Mouse (Mus musculus) neural tube, embryonic 13.5 days (tissue): ENCODE results near the gene Gas7. TPM values are rescaled to one million over a fixed set of nuclear protein-coding genes. Genes with fewer than 3 reads are reported as not detected.

Experiments
- ATAC-seq: fragments of 200-750 bp; cut with Nextera tagmentation; 2 replicates; pipeline ENCODE4 v1.8.0; 2017; ENCODE audit warnings: low read depth, mild to moderate bottlenecking, moderate TSS enrichment, moderate library complexity
- H3K27ac ChIP-seq: fragments of 300-500 bp; sonication (generic); replicated peaks from 2 replicates; pipeline ENCODE4 v1.5.1; 2015; ENCODE audit warnings: moderate library complexity, mild to moderate bottlenecking, inconsistent platforms
- H3K27me3 ChIP-seq: fragments of 300-500 bp; sonication (generic); 2 replicates; pipeline ENCODE4 v1.6.1; 2015; ENCODE audit warnings: mild to moderate bottlenecking, inconsistent platforms
- H3K36me3 ChIP-seq: fragments of 300-500 bp; sonication (generic); 2 replicates; pipeline ENCODE4 v1.6.1; 2015; ENCODE audit warnings: mild to moderate bottlenecking, inconsistent platforms
- H3K4me1 ChIP-seq: fragments of 300-500 bp; sonication (generic); replicated peaks from 2 replicates; pipeline ENCODE4 v1.6.1; 2015; ENCODE audit warnings: inconsistent platforms
- H3K4me2 ChIP-seq: fragments of 300-500 bp; sonication (generic); 2 replicates; pipeline ENCODE4 v1.6.1; 2015; ENCODE audit warnings: inconsistent platforms, mild to moderate bottlenecking, moderate library complexity
- H3K4me3 ChIP-seq: fragments of 300-500 bp; sonication (generic); 2 replicates; pipeline ENCODE4 v1.5.1; 2015; ENCODE audit warnings: mild to moderate bottlenecking, inconsistent platforms
- H3K9ac ChIP-seq: fragments of 300-500 bp; sonication (generic); 2 replicates; pipeline ENCODE4 v1.6.1; 2015; ENCODE audit warnings: moderate library complexity, mild to moderate bottlenecking, inconsistent platforms
- H3K9me3 ChIP-seq: fragments of 300-500 bp; sonication (generic); 2 replicates; pipeline ENCODE4 v1.6.1; 2016; ENCODE audit warnings: inconsistent platforms
- whole genome bisulfite sequencing: fragments of 180-500 bp; shearing (Covaris S2); methylation state at CpG from one replicate; pipeline ENCODE4 v1.1.7; 2015; 5-methylcytosine and 5-hydroxymethylcytosine counted together
- polyA plus RNA-seq: library from polyadenylated mRNA; unstranded; fragments of >200 nt; fragmentation: Nextera tagmentation; extraction: Ambion mirVana; gene quantifications from 2 replicates; pipeline ENCODE4 v1.2.1, GENCODE M21; 2015

Gene Gas7
- polyA plus RNA-seq, 1 experiment from 2014 or later, result 12.8 TPM

- no peaks in the 10 kb centered on the region for H3K27me3 ChIP-seq
- no peaks in the 10 kb centered on the region for H3K36me3 ChIP-seq
- ATAC-seq, result no peak
- no peak overlapping the region for H3K27ac ChIP-seq
- H3K4me1 ChIP-seq, result peaks cover 7% of the 10 kb centered on the region
- H3K4me2 ChIP-seq, result no peak overlapping the region
- H3K4me3 ChIP-seq, result no peak overlapping the region
- 23% methylated on average over 3 of the region's 3 CpGs for WGBS
- H3K9me3 ChIP-seq, result no peaks in the 10 kb centered on the region
- H3K9ac ChIP-seq, result no peak overlapping the region
Observed at GRCm38 (mm10) chr11:67523806-67524205, 68.6 kb downstream of the Gas7 start.

DNA sequence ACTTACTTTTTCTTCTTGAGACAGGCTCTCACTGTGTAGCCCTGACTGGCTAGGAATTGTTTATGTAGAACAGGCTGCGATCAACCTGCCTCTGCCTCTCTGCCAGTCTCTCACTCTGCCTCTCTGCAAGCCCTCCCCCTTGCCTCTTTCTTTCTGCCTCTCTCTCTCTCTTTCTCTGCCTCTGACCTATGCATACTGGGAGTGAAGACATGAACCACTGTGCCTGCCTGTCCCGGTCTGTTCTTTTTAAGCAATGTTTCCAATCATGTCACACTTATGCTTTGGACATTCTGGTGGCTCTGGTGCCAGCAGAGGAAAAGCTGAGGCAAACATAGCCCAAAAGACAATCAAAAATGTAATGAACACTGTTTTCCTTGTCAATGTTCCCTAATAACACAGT is 69.5 kb downstream of the Gas7 start:
- no peaks in the 10 kb centered on the region for H3K27me3 ChIP-seq
- ATAC-seq, result no peak
- no peak overlapping the region for H3K27ac ChIP-seq
- H3K4me1 ChIP-seq, result peaks cover 7% of the 10 kb centered on the region
- no peak overlapping the region for H3K4me2 ChIP-seq
- H3K9ac ChIP-seq, result no peak overlapping the region
- H3K4me3 ChIP-seq, result no peak overlapping the region
- WGBS, result 68% methylated on average over 2 of the region's 2 CpGs
- no peaks in the 10 kb centered on the region for H3K9me3 ChIP-seq
- no peaks in the 10 kb centered on the region for H3K36me3 ChIP-seq

- Histone ChIP-seq H3K27me3 (no peaks in the 10 kb centered on the region), H3K4me2 (no peak overlapping the region), H3K27ac (no peak overlapping the region), H3K9ac (no peak overlapping the region), H3K4me1 (peaks cover 7% of the 10 kb centered on the region), H3K36me3 (no peaks in the 10 kb centered on the region), H3K4me3 (no peak overlapping the region), H3K9me3 (no peaks in the 10 kb centered on the region)
- WGBS, result 78% methylated on average over 3 of the region's 3 CpGs
- no peak for ATAC-seq
Observed at GRCm38 (mm10) chr11:67525841-67526240, 70.6 kb downstream of the Gas7 start.

- Histone ChIP-seq H3K4me3 (no peak overlapping the region), H3K9ac (no peak overlapping the region), H3K9me3 (no peaks in the 10 kb centered on the region), H3K27ac (no peak overlapping the region), H3K36me3 (no peaks in the 10 kb centered on the region), H3K4me2 (no peak overlapping the region), H3K27me3 (no peaks in the 10 kb centered on the region), H3K4me1 (peaks cover 7% of the 10 kb centered on the region)
- ATAC-seq, result no peak
- 76% methylated on average over 12 of the region's 12 CpGs for WGBS
Observed at GRCm38 (mm10) chr11:67526621-67527545, 71.6 kb downstream of the Gas7 start.

GRCm38 (mm10) chr11:67531286-67531685 is 76.0 kb downstream of the Gas7 start:
- Histone ChIP-seq H3K9ac (no peak overlapping the region), H3K4me1 (no peaks in the 10 kb centered on the region; the same call in 1 of the 2 replicates), H3K36me3 (no peaks in the 10 kb centered on the region), H3K4me3 (no peak overlapping the region), H3K27ac (no peak overlapping the region), H3K4me2 (no peak overlapping the region), H3K9me3 (no peaks in the 10 kb centered on the region), H3K27me3 (no peaks in the 10 kb centered on the region)
- ATAC-seq, result no peak
- WGBS, result 84% methylated on average over 2 of the region's 2 CpGs

DNA sequence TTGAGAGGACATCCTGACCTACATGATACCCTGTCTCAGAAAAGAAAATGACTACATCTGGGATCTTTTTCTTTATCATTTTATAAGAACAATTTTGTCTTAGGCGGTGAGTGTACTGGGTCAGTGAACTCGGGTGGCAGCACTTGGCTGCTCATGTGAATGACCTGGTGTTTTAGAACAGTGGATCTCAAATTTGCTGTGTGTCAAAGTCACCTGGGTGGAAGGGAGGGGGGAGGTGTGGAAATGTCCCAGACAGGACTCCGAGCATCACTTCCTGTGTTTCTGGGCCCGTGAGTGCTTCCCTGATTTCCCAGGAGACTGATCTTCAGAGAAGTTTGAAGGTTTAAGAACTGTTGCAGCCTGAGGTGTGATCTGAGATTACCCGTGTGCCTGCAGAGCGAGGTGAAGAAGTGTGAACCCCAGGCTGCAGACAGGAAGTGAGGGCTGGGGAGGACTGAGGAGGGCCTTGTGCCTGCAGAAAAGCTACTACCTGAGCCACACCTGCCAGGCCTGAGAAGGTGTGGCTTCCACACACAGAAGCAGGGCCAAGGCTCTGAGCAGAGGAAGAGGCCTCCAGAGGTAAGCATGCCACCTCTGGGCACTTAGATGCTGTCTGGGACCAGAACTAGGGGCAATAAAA is 76.8 kb downstream of the Gas7 start:
- no peaks in the 10 kb centered on the region for H3K4me1 ChIP-seq
- 87% methylated on average over 6 of the region's 6 CpGs for WGBS
- ATAC-seq, result no peak
- H3K36me3 ChIP-seq, result no peaks in the 10 kb centered on the region
- H3K4me3 ChIP-seq, result no peak overlapping the region
- H3K27ac ChIP-seq, result no peak overlapping the region
- H3K4me2 ChIP-seq, result no peak overlapping the region
- H3K27me3 ChIP-seq, result no peaks in the 10 kb centered on the region
- H3K9ac ChIP-seq, result no peak overlapping the region
- H3K9me3 ChIP-seq, result no peaks in the 10 kb centered on the region

DNA sequence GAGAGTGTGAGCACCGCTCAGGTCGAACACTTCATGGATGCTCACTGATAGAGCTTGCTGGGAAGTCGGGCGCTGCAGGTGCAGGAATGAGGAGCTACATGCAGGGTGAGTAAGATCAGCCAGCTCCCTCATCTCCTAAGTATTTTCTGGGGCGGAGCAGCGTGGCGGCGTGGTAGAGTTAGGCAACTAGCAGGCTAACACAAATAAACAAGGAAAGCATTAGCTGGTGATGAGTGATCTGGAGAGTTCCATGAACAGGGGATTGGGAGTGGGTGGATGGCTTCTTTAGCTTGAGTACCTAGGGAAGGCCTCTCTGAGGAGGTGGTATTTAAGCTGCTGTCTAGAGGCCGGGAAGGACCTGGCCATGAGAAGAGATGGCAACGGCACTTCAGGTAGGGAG is 77.5 kb downstream of the Gas7 start:
- no peak overlapping the region for H3K27ac ChIP-seq
- WGBS, result 94% methylated on average over 10 of the region's 10 CpGs
- no peak overlapping the region for H3K4me3 ChIP-seq
- no peak for ATAC-seq
- H3K4me1 ChIP-seq, result no peaks in the 10 kb centered on the region
- no peaks in the 10 kb centered on the region for H3K36me3 ChIP-seq
- H3K9me3 ChIP-seq, result no peaks in the 10 kb centered on the region
- H3K9ac ChIP-seq, result no peak overlapping the region
- no peak overlapping the region for H3K4me2 ChIP-seq
- no peaks in the 10 kb centered on the region for H3K27me3 ChIP-seq

GRCm38 (mm10) chr11:67533151-67533550 is 77.9 kb downstream of the Gas7 start:
- 78% methylated on average over 6 of the region's 6 CpGs for WGBS
- Histone ChIP-seq H3K27me3 (no peaks in the 10 kb centered on the region), H3K4me1 (no peaks in the 10 kb centered on the region), H3K27ac (no peak overlapping the region), H3K4me3 (no peak overlapping the region), H3K4me2 (no peak overlapping the region), H3K9me3 (no peaks in the 10 kb centered on the region), H3K36me3 (no peaks in the 10 kb centered on the region), H3K9ac (no peak overlapping the region)
- ATAC-seq, result no peak

- Histone ChIP-seq H3K4me3 (no peak overlapping the region), H3K36me3 (no peaks in the 10 kb centered on the region), H3K4me2 (no peak overlapping the region), H3K9ac (no peak overlapping the region), H3K27me3 (no peaks in the 10 kb centered on the region), H3K27ac (no peak overlapping the region), H3K4me1 (no peaks in the 10 kb centered on the region), H3K9me3 (no peaks in the 10 kb centered on the region)
- 80% methylated on average over 1 of the region's 1 CpGs for WGBS
- no peak for ATAC-seq
Observed at GRCm38 (mm10) chr11:67535703-67536102, 80.5 kb downstream of the Gas7 start.

DNA sequence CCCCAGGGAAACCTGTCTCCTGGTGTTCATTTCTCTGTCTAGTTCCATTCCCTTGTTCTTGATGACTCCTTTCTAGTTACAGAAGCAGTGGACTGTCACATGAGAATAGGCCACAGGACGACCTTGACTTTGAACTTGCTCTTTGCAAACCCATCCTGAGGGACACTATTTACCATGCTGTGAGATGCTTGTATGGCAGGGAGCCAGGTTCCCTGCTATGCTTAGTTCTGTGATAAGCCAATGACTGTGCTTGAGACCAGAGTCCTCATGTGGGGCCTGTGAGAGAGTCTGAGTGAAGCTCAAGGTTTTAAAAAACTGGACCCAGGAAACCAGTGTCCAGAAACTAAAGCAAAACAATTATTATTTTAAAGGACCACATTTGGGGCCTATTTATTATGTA is 81.2 kb downstream of the Gas7 start:
- ATAC-seq, result no peak
- Histone ChIP-seq H3K27ac (no peak overlapping the region), H3K27me3 (no peaks in the 10 kb centered on the region), H3K9me3 (no peaks in the 10 kb centered on the region), H3K36me3 (no peaks in the 10 kb centered on the region), H3K4me1 (no peaks in the 10 kb centered on the region), H3K9ac (no peak overlapping the region), H3K4me2 (no peak overlapping the region), H3K4me3 (no peak overlapping the region)
- WGBS, result 76% methylated on average over 1 of the region's 1 CpGs

DNA sequence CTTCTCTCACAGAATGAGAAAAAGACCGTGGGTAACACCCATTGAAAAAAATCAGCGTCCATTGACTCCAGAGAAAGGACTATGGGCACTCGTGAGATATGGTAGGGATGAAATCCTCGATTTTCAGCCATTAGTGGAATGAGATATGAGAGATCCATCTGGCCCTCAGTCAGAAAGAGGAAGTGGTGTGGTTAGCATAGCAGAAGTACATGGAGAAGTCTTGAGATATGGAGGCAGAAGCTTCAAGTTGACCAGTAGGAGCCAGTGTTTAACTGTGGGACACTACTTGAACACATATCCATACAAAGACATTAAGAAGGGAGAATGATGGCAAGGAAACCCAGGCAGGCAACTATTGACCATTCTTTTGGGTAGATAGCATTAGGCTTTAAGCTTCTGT is 82.1 kb downstream of the Gas7 start:
- H3K4me3 ChIP-seq, result no peak overlapping the region
- no peak overlapping the region for H3K9ac ChIP-seq
- H3K9me3 ChIP-seq, result no peaks in the 10 kb centered on the region
- ATAC-seq, result no peak
- no peaks in the 10 kb centered on the region for H3K4me1 ChIP-seq
- H3K36me3 ChIP-seq, result no peaks in the 10 kb centered on the region
- no peak overlapping the region for H3K27ac ChIP-seq
- no peak overlapping the region for H3K4me2 ChIP-seq
- no peaks in the 10 kb centered on the region for H3K27me3 ChIP-seq
- 84% methylated on average over 4 of the region's 4 CpGs for WGBS

- Histone ChIP-seq H3K9ac (no peak overlapping the region), H3K4me3 (no peak overlapping the region), H3K4me2 (no peak overlapping the region), H3K27ac (no peak overlapping the region), H3K9me3 (no peaks in the 10 kb centered on the region), H3K36me3 (no peaks in the 10 kb centered on the region), H3K4me1 (no peaks in the 10 kb centered on the region), H3K27me3 (no peaks in the 10 kb centered on the region)
- ATAC-seq, result no peak
- WGBS, result 85% methylated on average over 6 of the region's 6 CpGs
Observed at GRCm38 (mm10) chr11:67538557-67538956, 83.3 kb downstream of the Gas7 start.
